Mouse (Mus musculus): ENCODE measurements around the gene Rbbp6. TPM values are rescaled to one million over a fixed set of nuclear protein-coding genes. Genes with fewer than 3 reads are reported as not detected.
A peak's percentile ranks its signal among the peaks of the same experiment; 100 is the strongest.

The Rbbp6 gene
- polyA plus RNA-seq, 1 experiment from 2014 or later, result 29.3 TPM

- Histone ChIP-seq H3K36me3 (replicated peaks) (no peaks in the 10 kb centered on the region), H3K27ac (replicated peaks) (no peak overlapping the region), H3K27me3 (replicated peaks; ENCODE audit: low read depth, poor library complexity, severe bottlenecking) (no peaks in the 10 kb centered on the region), H3K4me3 (no peak overlapping the region), H3K9me3 (no peaks in the 10 kb centered on the region), H3K4me1 (peaks cover 11% of the 10 kb centered on the region)
- peak; percentile 43 for DNase-seq (ENCODE audit: low spot score)
- WGBS, result 66% methylated on average over 4 of the region's 4 CpGs
These were observed 14.0 kb upstream of the Rbbp6 start for GRCm38 (mm10) chr7:122951464-122951863.

DNA sequence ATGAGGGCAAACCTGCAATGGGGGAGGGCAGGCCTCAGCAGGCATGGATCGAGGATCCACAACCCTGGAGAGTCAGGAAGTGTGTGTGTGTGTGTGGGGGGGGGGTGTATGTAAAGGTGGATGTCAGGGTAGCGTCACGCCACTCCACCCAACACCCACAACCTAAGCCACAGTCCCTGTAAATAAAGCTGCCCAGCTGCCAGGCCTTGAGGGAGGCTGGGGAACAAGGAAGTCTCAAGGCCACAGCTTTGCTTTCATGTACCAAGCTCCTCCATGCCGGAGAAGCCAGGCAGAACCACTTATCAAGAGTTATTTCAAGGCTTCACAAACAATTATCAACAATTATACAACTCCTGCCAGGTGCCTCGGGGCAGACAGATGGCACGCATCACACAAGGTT, 13.4 kb upstream of the Rbbp6 start:
- Histone ChIP-seq H3K4me1 (peaks cover 11% of the 10 kb centered on the region), H3K4me3 (no peak overlapping the region), H3K9me3 (no peaks in the 10 kb centered on the region), H3K27ac (replicated peaks) (no peak overlapping the region), H3K36me3 (replicated peaks) (no peaks in the 10 kb centered on the region), H3K27me3 (replicated peaks; ENCODE audit: low read depth, poor library complexity, severe bottlenecking) (no peaks in the 10 kb centered on the region)
- WGBS, result 57% methylated on average over 6 of the region's 6 CpGs
- DNase-seq (ENCODE audit: low spot score), result no peak

- no peaks in the 10 kb centered on the region for H3K36me3 ChIP-seq (replicated peaks)
- H3K27me3 ChIP-seq (replicated peaks; ENCODE audit: low read depth, poor library complexity, severe bottlenecking), result no peaks in the 10 kb centered on the region
- 89% methylated on average over 11 of the region's 11 CpGs for WGBS
- H3K4me1 ChIP-seq, result peaks cover 11% of the 10 kb centered on the region
- no peaks in the 10 kb centered on the region for H3K9me3 ChIP-seq
- no peak for DNase-seq (ENCODE audit: low spot score)
- H3K27ac ChIP-seq (replicated peaks), result no peak overlapping the region
- H3K4me3 ChIP-seq, result no peak overlapping the region
These were observed 10.8 kb upstream of the Rbbp6 start for GRCm38 (mm10) chr7:122954451-122955225.

DNA sequence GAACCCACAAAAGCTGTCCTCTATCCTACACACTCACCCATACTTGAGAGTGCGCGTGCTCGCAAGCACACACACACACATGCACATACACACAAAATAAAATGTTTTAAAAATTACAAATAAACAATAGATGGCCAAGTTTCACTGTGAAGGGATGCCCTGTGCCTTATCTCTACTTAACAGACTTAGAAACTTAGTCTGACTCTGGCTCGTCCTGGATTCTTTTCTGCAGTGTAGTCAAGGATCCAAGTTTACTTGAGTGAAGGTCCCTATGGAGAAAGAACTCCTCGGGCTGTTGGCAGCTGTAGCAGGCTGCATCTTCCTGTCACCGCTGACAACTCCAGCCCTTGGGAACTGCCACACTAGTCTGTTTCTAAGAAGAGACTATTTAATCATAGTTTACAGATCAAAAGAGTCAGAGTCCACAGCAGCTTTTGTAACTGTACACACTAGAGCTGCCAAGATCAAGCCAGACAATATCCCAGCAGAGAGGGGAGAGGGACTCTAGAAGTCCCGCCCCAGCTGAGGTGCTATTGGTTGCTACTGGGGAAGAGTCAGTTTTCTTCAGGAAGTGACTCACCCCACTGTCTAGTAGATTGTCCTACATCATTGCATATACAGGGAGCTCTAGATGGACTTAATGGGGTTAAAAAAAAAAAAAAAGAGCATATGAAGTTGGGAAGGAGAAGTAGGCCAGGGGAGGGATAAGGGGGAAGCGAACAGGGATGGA, 10.1 kb upstream of the Rbbp6 start:
- Histone ChIP-seq H3K4me1 (peaks cover 11% of the 10 kb centered on the region), H3K4me3 (no peak overlapping the region), H3K9me3 (no peaks in the 10 kb centered on the region), H3K27me3 (replicated peaks; ENCODE audit: low read depth, poor library complexity, severe bottlenecking) (no peaks in the 10 kb centered on the region), H3K27ac (replicated peaks) (no peak overlapping the region), H3K36me3 (replicated peaks) (no peaks in the 10 kb centered on the region)
- DNase-seq (ENCODE audit: low spot score), result no peak
- WGBS, result 84% methylated on average over 8 of the region's 8 CpGs

DNA sequence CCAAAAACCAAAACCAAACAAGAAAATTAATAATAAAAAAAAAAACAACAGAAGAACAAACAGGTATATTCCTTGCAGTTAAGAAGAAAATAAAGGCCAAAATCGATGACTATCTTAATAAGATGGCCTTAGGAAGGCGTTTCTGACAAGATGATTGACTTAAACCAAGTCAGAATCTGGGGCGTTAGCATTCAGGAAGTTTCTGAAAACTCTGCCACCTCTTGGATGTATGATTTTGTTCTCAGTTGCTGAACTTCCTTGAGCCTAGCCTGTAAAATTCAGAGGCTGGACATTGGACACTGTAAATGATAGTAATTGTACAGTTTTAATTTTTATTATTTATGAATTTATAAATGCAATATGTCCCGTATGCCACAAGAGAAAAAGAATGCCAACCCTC, 3.3 kb downstream of the Rbbp6 start:
- H3K36me3 ChIP-seq (replicated peaks), result peaks cover 22% of the 10 kb centered on the region
- H3K4me3 ChIP-seq, result peak overlapping the region; percentile 100
- H3K4me1 ChIP-seq, result peaks cover 27% of the 10 kb centered on the region
- H3K27me3 ChIP-seq (replicated peaks; ENCODE audit: low read depth, poor library complexity, severe bottlenecking), result no peaks in the 10 kb centered on the region
- DNase-seq (ENCODE audit: low spot score), result no peak
- no peaks in the 10 kb centered on the region for H3K9me3 ChIP-seq
- WGBS, result 61% methylated on average over 4 of the region's 4 CpGs
- peak overlapping the region; percentile 100; the same call in 1 of the 2 replicates for H3K27ac ChIP-seq (replicated peaks)

- peaks cover 29% of the 10 kb centered on the region for H3K36me3 ChIP-seq (replicated peaks)
- no peaks in the 10 kb centered on the region for H3K27me3 ChIP-seq (replicated peaks; ENCODE audit: low read depth, poor library complexity, severe bottlenecking)
- peak; percentile 97 for DNase-seq (ENCODE audit: low spot score)
- H3K27ac ChIP-seq (replicated peaks), result peak overlapping the region; percentile 100
- no peaks in the 10 kb centered on the region for H3K9me3 ChIP-seq
- H3K4me1 ChIP-seq, result peaks cover 27% of the 10 kb centered on the region
- under 1% methylated on average over 62 of the region's 62 CpGs for WGBS
- peak overlapping the region; percentile 100 for H3K4me3 ChIP-seq
These were observed 3.9 kb downstream of the Rbbp6 start for GRCm38 (mm10) chr7:122969231-122970032.

DNA sequence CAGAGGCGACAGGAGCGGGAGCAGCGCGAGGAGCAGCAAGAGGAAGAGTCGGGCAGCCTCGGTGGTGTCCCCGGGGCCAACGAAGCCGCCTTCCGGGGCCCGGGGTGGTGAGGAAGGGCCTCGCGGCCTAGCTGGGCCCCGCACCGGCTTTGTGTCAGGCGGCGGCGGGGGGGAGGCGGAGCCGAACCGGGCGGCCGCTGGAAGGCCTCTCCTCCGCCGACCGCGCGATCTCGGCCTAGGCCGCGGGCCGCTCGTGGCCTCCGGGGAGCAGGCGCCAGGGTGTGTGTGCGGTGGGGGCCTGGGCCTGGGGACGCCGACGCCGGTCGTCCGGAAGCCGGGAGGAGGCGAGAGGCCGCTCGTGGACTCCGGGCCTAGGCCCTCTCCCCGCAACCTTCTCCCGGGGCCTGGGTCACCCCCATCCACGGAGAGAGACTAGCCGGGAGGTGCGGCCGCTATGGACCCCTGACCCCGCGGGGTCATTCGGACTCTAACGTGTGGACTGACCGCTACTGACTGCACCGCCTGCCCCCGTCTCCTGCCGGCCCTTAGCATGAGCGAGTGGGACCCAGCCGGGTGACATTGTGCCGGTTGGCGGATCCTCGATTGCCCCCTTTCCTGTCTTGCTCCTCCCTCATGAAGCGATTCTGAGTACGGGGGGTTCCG, 4.8 kb downstream of the Rbbp6 start:
- H3K27ac ChIP-seq (replicated peaks), result peak overlapping the region; percentile 100
- peaks cover 37% of the 10 kb centered on the region for H3K36me3 ChIP-seq (replicated peaks)
- DNase-seq (ENCODE audit: low spot score), result peak; percentile 72
- H3K27me3 ChIP-seq (replicated peaks; ENCODE audit: low read depth, poor library complexity, severe bottlenecking), result no peaks in the 10 kb centered on the region
- peak overlapping the region; percentile 100 for H3K4me3 ChIP-seq
- peaks cover 27% of the 10 kb centered on the region for H3K4me1 ChIP-seq
- no peaks in the 10 kb centered on the region for H3K9me3 ChIP-seq
- under 1% methylated on average over 69 of the region's 69 CpGs for WGBS

DNA sequence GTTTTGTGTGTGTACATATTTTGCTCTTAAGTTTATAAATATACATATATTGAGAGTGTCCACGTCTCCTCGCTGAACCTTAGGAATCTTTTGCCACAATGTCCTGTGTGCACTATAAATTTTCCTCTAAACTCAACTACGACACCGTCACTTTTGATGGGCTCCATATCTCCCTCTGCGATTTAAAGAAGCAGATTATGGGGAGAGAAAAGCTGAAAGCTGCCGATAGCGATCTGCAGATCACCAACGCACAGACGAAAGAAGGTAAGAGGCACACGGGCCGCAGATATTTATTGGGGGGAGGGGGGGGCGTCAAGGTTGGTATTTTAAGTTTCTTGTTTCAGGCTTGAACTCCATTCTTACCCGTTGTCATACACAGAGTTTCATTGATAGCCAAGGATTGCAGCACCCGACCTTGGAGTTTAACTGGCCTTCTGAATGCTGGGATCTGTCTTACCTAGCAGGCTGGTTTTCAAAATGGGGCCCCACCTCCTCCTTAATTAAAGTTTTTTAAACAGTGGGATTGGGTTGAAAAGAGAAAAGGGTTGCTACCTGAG, 5.5 kb downstream of the Rbbp6 start:
- peak overlapping the region; percentile 100 for H3K4me3 ChIP-seq
- peaks cover 27% of the 10 kb centered on the region for H3K4me1 ChIP-seq
- no peaks in the 10 kb centered on the region for H3K27me3 ChIP-seq (replicated peaks; ENCODE audit: low read depth, poor library complexity, severe bottlenecking)
- peak overlapping the region; percentile 100 for H3K27ac ChIP-seq (replicated peaks)
- DNase-seq (ENCODE audit: low spot score), result no peak
- H3K36me3 ChIP-seq (replicated peaks), result peaks cover 44% of the 10 kb centered on the region
- 1% methylated on average over 14 of the region's 14 CpGs for WGBS
- no peaks in the 10 kb centered on the region for H3K9me3 ChIP-seq

DNA sequence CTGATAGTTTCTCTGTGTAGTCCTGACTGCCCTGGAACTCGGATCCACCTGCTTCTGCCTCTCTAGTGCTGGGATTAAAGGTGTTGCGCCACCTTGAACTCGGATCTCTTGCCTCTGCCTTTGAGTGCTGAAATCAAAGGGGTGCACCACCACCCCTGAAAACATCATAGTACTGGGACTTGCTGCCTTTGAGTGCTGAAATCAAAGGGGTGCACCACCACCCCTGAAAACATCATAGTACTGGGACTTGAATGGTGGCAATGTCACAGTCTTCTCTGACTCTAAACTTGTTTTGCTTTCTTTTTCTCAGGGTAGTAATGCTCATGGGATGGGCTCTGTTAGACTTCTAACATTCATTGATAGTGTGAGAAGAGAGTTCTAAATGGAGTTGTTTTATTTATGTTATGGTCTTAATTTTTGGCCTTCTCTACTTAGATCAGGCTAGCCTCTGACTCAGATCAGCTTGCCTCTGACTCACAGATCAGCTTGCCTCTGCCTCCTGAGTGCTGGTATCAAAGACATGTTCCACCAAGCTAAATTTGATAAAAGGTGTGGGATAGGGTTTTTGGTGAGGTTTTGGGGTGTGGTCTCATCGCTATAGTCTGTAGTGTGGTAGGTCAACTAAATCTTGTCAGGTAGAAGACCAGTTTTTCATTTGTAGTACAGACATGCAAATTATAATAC, 6.7 kb downstream of the Rbbp6 start:
- peaks cover 56% of the 10 kb centered on the region for H3K36me3 ChIP-seq (replicated peaks)
- WGBS, result 87% methylated on average over 4 of the region's 4 CpGs

DNA sequence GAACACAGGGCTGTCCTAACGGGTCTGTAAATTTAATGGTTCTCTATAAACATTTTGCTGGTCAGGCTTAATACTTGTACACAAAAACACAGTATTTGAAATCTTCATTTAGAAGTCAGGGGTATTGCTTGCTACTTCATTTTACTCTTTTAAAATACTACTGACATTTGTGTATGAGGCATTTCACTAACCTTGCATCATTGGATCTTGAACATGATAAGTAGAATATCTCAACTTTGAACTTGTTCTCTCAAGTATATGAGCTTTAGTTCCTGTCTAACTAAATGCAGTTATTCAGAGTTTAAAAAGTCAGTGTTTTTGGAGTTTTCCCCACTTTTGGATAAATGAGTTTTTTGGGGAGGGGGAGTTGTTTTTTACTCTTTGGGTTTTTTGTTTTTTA, 14.0 kb downstream of the Rbbp6 start:
- Histone ChIP-seq H3K4me1 (no peaks in the 10 kb centered on the region), H3K27me3 (replicated peaks; ENCODE audit: low read depth, poor library complexity, severe bottlenecking) (no peaks in the 10 kb centered on the region), H3K36me3 (replicated peaks) (peaks cover 93% of the 10 kb centered on the region), H3K27ac (replicated peaks) (no peak overlapping the region), H3K4me3 (no peak overlapping the region), H3K9me3 (no peaks in the 10 kb centered on the region)
- 86% methylated on average over 1 of the region's 1 CpGs for WGBS
- DNase-seq (ENCODE audit: low spot score), result no peak

More for the DNA sequence above, 6.7 kb downstream of the Rbbp6 start:
- Histone ChIP-seq H3K4me3 (peak overlapping the region; percentile 100), H3K27ac (replicated peaks) (no peak overlapping the region), H3K4me1 (peaks cover 27% of the 10 kb centered on the region), H3K9me3 (no peaks in the 10 kb centered on the region), H3K27me3 (replicated peaks; ENCODE audit: low read depth, poor library complexity, severe bottlenecking) (no peaks in the 10 kb centered on the region)
- DNase-seq (ENCODE audit: low spot score), result no peak

DNA sequence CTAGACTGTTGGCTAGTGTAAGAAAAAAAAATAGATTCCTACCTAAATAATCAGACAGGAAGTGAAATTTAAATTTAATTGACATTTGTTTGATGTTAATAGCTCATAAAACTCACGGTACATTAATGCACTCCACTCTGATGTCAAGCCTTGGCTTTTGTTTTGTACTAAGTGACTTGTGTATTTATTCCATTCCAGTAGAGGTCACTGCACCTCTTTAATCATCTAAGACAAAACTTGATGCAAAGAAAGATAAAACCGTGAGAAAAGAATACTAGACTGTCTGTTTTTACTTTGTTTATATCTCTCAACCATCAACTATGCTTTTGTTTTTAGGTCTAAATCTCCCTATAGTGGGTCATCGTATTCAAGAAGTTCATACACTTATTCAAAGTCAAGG, 32.7 kb downstream of the Rbbp6 start:
- 93% methylated on average over 3 of the region's 3 CpGs for WGBS
- no peak for DNase-seq (ENCODE audit: low spot score)
- H3K36me3 ChIP-seq (replicated peaks), result peaks cover 100% of the 10 kb centered on the region

More for the DNA sequence above, 32.7 kb downstream of the Rbbp6 start:
- no peak overlapping the region for H3K27ac ChIP-seq (replicated peaks)
- no peak overlapping the region for H3K4me3 ChIP-seq
- H3K4me1 ChIP-seq, result no peaks in the 10 kb centered on the region
- no peaks in the 10 kb centered on the region for H3K27me3 ChIP-seq (replicated peaks; ENCODE audit: low read depth, poor library complexity, severe bottlenecking)
- H3K9me3 ChIP-seq, result no peaks in the 10 kb centered on the region

All from embryonic facial prominence, embryonic 10.5 days (tissue).